Mouse (Mus musculus) embryonic fibroblast, embryonic 13.5 days (primary cell): ENCODE data around the gene Fmo5.

Experiments
- CTCF ChIP-seq: IDR thresholded peaks from 2 replicates; pipeline ENCODE4 v1.5.1; 2011; ENCODE audit warnings: mild to moderate bottlenecking, control low read depth, low read length, moderate library complexity, borderline replicate concordance; ENCODE audit not compliant: insufficient read depth
- POLR2A ChIP-seq: IDR thresholded peaks from 2 replicates; pipeline ENCODE4 v1.6.1; 2011; ENCODE audit warnings: low read depth, mild to moderate bottlenecking, control low read depth, low read length, moderate library complexity

- no peak for TF ChIP-seq CTCF
- TF ChIP-seq POLR2A: no peak
These were observed 47.5 kb downstream of the Fmo5 start for GRCm38 (mm10) chr3:97676126-97676525.
